Mouse (Mus musculus) monocyte, adult 5-6 weeks (primary cell): ENCODE data around the gene Golga1. TPM values are rescaled to one million over a fixed set of nuclear protein-coding genes. Genes with fewer than 3 reads are reported as not detected.
A peak's percentile ranks its signal among the peaks of the same experiment; 100 is the strongest.
"Not testable (repeated sequence)": the region's sequence is repeated elsewhere in the genome, so short reads cannot be mapped to it uniquely, and the experiment has no call there.

ENCODE experiments used
- ATAC-seq: fragments of 153-309, 156-312 bp; replicated peaks from 2 replicates; pipeline ENCODE4 v1.8.0; 2017; ENCODE audit warnings: mild to moderate bottlenecking; ENCODE audit not compliant: low TSS enrichment, insufficient number of reproducible peaks, severe bottlenecking, poor library complexity, low FRiP score
- total RNA-seq: library from RNA; stranded (forward); fragments of 200-1000, 200-491, 200-594 nt; gene quantifications from 3 replicates; pipeline ENCODE4 v1.2.3, GENCODE M21; 2017

Gene Golga1
- 24.4 to 41.1 TPM (median 25.1 TPM) in 3 replicates for total RNA-seq

DNA sequence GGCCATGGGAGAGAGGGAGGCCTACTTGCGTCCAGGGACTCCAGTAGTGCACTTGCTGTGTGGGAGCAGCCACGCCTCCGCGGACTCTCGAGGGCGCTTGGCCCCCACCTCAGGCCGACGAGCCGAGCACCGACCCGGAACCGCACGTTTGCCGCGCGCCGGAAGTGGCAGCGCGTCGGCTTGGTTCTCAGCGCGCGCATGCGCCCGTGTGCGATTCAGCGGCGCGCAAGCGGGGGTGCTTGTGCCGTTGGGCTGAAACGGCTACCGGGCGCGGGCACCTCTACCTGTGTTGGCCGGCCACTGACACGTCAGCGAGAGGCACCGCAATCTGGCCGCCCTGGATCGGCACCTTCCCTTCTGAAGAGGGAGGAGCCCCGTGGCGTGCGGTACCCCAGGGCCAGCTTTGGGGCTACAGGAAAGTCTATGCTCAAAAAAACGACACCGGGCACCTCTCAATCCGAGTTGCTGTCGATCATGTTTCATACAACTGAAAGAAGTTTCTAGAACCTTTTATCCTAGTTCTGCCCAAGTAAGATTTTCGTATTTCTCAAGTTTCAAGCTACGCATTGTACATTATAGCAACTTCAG lies at the start of gene Golga1:
Golga1 (minus strand) TSS at position 142 of the 588 bp plus-strand sequence.
- peak; percentile 89 for ATAC-seq

DNA sequence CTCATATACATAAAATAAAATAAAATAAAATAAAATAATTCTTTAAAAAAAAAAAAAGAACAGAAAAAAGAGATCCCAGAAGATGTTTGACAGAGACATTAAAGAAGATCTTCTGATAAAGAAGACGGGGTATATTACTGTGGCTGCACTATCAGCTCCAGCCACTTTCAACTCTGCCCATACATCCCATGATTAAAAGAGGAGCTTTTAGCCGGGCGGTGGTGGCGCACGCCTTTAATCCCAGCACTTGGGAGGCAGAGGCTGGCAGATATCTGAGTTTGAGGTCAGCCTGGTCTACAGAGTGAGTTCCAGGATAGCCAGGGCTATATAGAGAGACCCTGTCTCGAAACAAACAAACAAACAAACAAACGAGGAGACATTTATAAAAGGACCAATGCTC lies 48.8 kb upstream of the Golga1 start:
- no peak for ATAC-seq

- ATAC-seq = no peak
These were observed 45.2 kb upstream of the Golga1 start for GRCm38 (mm10) chr2:39110514-39110913.

DNA sequence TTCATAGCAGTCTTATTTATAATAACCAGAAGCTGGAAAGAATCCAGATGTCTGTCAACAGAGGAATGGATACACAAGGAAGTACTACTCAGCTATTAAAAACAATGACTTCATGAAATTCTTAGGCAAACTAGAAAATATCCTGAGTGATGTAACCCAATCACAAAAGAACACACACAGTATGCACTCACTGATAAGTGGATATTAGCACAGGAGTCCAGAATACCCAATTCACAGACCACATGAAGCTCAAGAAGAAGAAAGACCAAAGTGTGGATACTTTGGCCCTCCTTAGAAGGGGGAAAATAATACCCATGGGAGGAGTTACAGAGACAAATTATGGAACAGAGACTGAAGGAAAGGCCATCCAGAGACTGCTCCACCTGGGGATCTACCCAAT lies 44.4 kb upstream of the Golga1 start:
- ATAC-seq = not testable (repeated sequence)

GRCm38 (mm10) chr2:39099951-39100350 lies 34.6 kb upstream of the Golga1 start:
- ATAC-seq = 0 out of 2 replicates have a peak, but pooled peaks have one; percentile 31

DNA sequence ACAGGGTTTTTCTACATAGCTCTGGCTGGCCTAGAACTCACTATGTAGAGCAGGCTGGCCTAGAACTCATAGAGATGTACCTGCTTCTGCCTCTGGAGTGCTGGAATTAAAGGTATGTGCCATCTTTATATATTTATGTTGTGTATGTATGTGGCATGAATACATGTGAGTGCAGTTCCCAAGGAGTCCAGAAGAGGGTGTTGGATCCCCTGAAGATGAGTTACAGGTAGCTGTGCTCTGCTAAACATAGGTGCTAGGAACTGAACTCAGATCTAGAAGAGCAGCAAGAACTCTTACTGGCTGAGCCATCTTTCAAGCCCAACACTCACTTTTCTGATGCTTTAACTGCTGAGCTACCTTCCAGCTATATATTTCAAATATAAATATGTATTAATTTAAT lies 32.7 kb upstream of the Golga1 start:
- ATAC-seq = no peak

- no peak for ATAC-seq
These were observed 26.6 kb upstream of the Golga1 start for GRCm38 (mm10) chr2:39091966-39092365.

DNA sequence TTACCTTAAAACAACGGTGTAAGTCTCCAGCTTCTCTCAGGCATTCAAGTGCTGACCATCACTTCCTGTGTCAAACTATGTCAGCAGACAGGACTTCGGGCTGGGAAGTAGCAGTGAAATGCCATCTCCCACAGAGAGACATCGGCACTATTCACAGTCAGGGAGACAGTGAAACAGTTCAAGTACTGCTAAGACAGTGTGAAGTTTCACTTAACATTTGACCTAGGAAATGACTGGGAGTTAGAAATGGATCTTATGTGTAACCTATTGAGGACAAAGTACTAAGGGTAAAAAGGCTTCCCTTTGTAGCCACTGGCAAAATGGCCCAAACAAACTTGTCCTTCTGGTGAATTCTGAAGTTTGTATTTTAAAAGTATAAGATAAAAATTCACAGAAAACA lies 17.4 kb upstream of the Golga1 start:
- ATAC-seq = no peak

DNA sequence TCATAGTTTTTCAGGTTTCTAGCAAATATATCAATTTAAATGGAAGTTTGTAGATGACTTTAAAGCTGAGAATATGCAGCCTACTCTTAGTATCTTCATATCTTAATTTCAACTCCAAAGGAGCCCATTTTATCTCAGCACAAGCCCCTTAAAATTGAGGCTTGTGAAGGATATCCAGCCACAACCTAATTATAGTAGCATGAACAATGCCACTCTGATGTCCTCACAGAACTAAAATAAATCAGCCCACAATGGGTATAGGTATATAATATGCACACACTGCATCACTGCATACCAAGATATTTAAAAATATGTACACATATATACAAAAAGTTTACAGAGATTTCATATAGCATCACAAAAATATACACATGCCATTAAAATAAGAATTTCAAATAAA lies 5.3 kb upstream of the Golga1 start:
- ATAC-seq = no peak

- no peak for ATAC-seq
These were observed 3.8 kb upstream of the Golga1 start for GRCm38 (mm10) chr2:39069096-39069495.

- peak; percentile 45 for ATAC-seq
These were observed 498 bp downstream of the Golga1 start for GRCm38 (mm10) chr2:39064687-39065399.

- ATAC-seq = no peak
These were observed 16.8 kb downstream of the Golga1 start for GRCm38 (mm10) chr2:39048515-39048914.

DNA sequence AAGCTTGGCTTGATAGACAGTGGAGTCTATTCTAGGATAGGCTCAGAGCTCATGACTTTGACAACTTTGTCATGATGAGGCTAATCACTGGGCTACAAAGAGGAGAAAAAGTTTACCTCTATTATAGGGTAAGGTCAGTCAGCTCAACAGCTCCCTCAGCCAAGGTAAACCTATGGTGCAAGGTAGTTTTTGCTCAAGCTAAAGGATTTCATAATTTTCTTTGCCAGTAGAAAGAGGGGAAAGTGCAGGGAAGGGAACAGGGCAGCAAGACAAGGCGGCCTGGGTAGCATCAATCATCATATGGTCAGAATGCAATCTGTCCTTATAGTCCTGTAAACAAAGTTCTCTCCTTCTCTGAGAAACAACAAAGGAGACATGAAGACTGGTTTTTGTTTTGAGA lies 25.1 kb downstream of the Golga1 start:
- no peak for ATAC-seq

DNA sequence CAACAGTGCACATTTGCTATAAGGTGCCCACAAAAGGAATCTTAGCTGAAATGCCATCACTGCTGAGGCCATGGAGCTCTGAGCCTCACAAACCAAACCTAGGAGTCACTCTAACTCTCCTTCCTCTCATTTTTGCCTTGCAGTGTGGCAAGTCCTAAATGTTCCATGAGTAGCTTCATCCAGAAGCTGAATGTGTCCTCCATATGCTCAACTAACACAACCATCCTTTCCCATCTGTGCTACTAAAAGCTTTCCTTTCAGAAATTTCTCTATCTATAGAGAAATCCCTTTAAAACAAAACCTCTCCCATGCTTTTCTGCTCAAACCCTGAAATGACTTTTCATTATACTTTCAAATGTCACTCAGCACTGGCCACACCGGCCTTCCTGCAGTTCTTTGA lies 33.7 kb downstream of the Golga1 start:
- ATAC-seq = no peak

GRCm38 (mm10) chr2:39020004-39020403 lies 45.3 kb downstream of the Golga1 start:
- no peak for ATAC-seq

DNA sequence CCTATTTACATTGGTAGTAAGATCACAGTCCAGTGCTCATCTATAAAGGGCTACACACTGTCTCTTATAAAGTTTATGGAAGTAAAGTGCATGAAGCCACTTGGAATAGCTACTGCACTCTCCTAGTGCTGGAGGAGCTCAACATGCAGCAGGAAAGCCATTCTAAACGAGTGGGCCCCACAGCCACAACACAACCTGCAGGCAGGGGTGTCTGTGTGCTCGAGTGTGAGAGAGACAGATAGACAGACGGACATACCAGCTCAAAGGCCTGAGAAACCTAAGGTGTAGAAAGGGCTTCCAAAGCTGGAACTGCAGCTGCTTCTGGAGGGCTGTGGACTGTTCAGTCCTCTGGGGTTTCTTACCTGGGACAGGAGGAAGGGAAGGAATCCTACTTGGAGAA lies 48.8 kb downstream of the Golga1 start:
- no peak for ATAC-seq

DNA sequence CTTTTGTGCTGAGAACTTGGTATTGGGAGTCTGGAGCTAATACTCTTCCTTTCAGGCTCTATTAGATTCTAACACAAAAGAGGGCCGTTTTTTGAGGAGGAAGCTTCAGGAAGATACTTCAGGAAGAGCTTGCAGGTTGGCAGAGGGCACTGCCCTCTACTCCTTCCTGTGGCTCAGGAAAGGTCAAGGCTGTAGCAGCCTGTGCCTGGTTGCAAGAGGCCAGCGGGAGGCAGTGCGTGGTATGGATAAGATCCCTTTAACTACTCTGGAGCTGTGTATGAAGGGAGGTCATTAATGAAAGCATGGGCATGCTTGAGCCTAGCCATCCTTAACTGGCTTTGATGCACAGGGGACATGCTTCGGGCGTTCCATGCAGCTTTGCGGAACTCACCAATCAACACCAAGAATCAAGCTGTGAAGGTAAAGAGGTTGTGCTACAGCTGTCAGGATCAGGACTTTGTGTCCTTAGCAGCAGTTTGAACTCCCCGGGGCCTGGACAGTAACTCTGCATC lies 52.5 kb downstream of the Golga1 start:
- no peak for ATAC-seq

- ATAC-seq = no peak
These were observed 53.4 kb downstream of the Golga1 start for GRCm38 (mm10) chr2:39011971-39012370.

DNA sequence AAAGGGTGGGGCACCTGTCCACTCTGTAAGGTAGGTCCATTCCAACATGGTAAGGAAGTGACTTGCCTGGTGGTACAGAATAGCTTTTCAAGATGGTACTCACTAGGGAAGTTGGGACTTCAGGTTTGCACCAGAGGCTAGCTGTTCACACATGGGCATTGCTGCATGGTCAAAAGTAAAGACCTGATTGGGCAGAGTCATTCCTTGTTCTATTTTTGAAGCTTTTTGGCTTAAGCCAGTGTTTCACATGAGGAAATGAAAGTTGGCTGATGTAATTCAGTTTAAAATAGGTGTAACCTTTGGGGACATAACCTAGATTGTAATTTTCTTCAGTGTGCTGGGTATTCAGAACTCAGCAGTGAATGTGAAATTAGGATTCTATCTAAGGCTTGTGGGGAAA lies 54.1 kb downstream of the Golga1 start:
- peak; percentile 69 for ATAC-seq

- ATAC-seq = not testable (repeated sequence)
These were observed 55.2 kb downstream of the Golga1 start for GRCm38 (mm10) chr2:39010144-39010543.
